Mouse (Mus musculus) hindbrain, embryonic 14.5 days (tissue): Measurements from ENCODE around the gene Atp8b4. TPM values are rescaled to one million over a fixed set of nuclear protein-coding genes. Genes with fewer than 3 reads are reported as not detected.
"Not testable (repeated sequence)": the region's sequence is repeated elsewhere in the genome, so short reads cannot be mapped to it uniquely, and the experiment has no call there.

Experiments used
- ATAC-seq: fragments of 200-750 bp; cut with Nextera tagmentation; 2 replicates; pipeline ENCODE4 v1.8.0; 2017; ENCODE audit warnings: moderate number of reproducible peaks, mild to moderate bottlenecking, moderate TSS enrichment, moderate library complexity; ENCODE audit not compliant: low FRiP score
- DNase-seq: peaks from one replicate; pipeline ENCODE4 v3.0.0-alpha.2; 2015; ENCODE audit warnings: low spot score
- H3K27ac ChIP-seq: fragments of 300-500 bp; sonication (generic); 2 replicates; pipeline ENCODE4 v1.5.1; 2014; ENCODE audit warnings: mild to moderate bottlenecking, moderate library complexity
- H3K27me3 ChIP-seq: fragments of 300-500 bp; sonication (generic); 2 replicates; pipeline ENCODE4 v1.6.1; 2014; ENCODE audit warnings: mild to moderate bottlenecking, low read length, mixed read lengths; ENCODE audit not compliant: control insufficient read depth, insufficient read depth
- H3K36me3 ChIP-seq: fragments of 300-500 bp; sonication (generic); replicated peaks from 2 replicates; pipeline ENCODE4 v1.6.1; 2014; ENCODE audit not compliant: control insufficient read depth, insufficient read depth
- H3K4me1 ChIP-seq: fragments of 300-500 bp; sonication (generic); replicated peaks from 2 replicates; pipeline ENCODE4 v1.6.1; 2014; ENCODE audit warnings: antibody characterized with exemption, low read length, mixed read lengths; ENCODE audit not compliant: control insufficient read depth, insufficient read depth
- H3K4me2 ChIP-seq: fragments of 300-500 bp; sonication (generic); replicated peaks from 2 replicates; pipeline ENCODE4 v1.6.1; 2014; ENCODE audit warnings: mild to moderate bottlenecking, moderate library complexity
- H3K4me3 ChIP-seq: fragments of 300-500 bp; sonication (generic); replicated peaks from 2 replicates; pipeline ENCODE4 v1.5.1; 2014; ENCODE audit warnings: mild to moderate bottlenecking, low read length
- H3K9ac ChIP-seq: fragments of 300-500 bp; sonication (generic); 2 replicates; pipeline ENCODE4 v1.6.1; 2014
- H3K9me3 ChIP-seq: fragments of 300-500 bp; sonication (generic); 2 replicates; pipeline ENCODE4 v1.6.1; 2016; ENCODE audit warnings: low read length; ENCODE audit not compliant: control insufficient read depth
- WGBS: fragments of 180-500 bp; shearing (Covaris S2); extraction: QIAGEN DNeasy Blood & Tissue Kit; methylation state at CpG from one replicate; pipeline ENCODE4 v1.1.7; 2014; 5-methylcytosine and 5-hydroxymethylcytosine counted together
- polyA plus RNA-seq: library from polyadenylated mRNA; unstranded; fragments of >200 nt; fragmentation: Nextera tagmentation; extraction: Ambion mirVana; gene quantifications from 2 replicates; pipeline ENCODE4 v1.2.1, GENCODE M21; 2014

Atp8b4 gene
- polyA plus RNA-seq, 1 experiment from 2014 or later: 0.08 TPM

- H3K4me1 ChIP-seq, DNase-seq, H3K27me3 ChIP-seq, H3K9ac ChIP-seq, H3K4me2 ChIP-seq, ATAC-seq, H3K36me3 ChIP-seq, H3K4me3 ChIP-seq, H3K27ac ChIP-seq, H3K9me3 ChIP-seq: not testable (repeated sequence)
- WGBS: 50% methylated on average over 2 of the region's 2 CpGs
These were observed 42.7 kb downstream of the Atp8b4 start for GRCm38 (mm10) chr2:126457759-126458158.

GRCm38 (mm10) chr2:126450937-126451302 is 49.6 kb downstream of the Atp8b4 start:
- H3K4me3 ChIP-seq: no peak overlapping the region
- H3K27me3 ChIP-seq: no peaks in the 10 kb centered on the region
- no peaks in the 10 kb centered on the region for H3K9me3 ChIP-seq
- H3K4me2 ChIP-seq: no peak overlapping the region; the same call in 1 of the 2 replicates
- DNase-seq (no peak), ATAC-seq (peak; percentile 48; the same call in 1 of the 2 replicates)
- no peaks in the 10 kb centered on the region for H3K4me1 ChIP-seq
- H3K27ac ChIP-seq: peak overlapping the region; percentile 40; the same call in 1 of the 2 replicates
- WGBS: 46% methylated on average over 7 of the region's 7 CpGs
- no peaks in the 10 kb centered on the region for H3K36me3 ChIP-seq
- H3K9ac ChIP-seq: no peak overlapping the region

GRCm38 (mm10) chr2:126450210-126450936 is 50.1 kb downstream of the Atp8b4 start:
- Histone ChIP-seq H3K9me3 (no peaks in the 10 kb centered on the region), H3K9ac (no peak overlapping the region), H3K36me3 (no peaks in the 10 kb centered on the region), H3K4me3 (no peak overlapping the region), H3K27ac (peak overlapping the region; percentile 40; the same call in 1 of the 2 replicates), H3K4me1 (no peaks in the 10 kb centered on the region), H3K27me3 (no peaks in the 10 kb centered on the region), H3K4me2 (no peak overlapping the region; the same call in 1 of the 2 replicates)
- peak; percentile 81 for DNase-seq
- ATAC-seq: peak; percentile 96
- WGBS: 44% methylated on average over 14 of the region's 14 CpGs

- ATAC-seq (no peak), DNase-seq (no peak)
- no peak overlapping the region for H3K9ac ChIP-seq
- H3K9me3 ChIP-seq: no peaks in the 10 kb centered on the region
- H3K4me2 ChIP-seq: no peak overlapping the region
- no peak overlapping the region for H3K27ac ChIP-seq
- no peaks in the 10 kb centered on the region for H3K4me1 ChIP-seq
- H3K4me3 ChIP-seq: no peak overlapping the region
- H3K36me3 ChIP-seq: no peaks in the 10 kb centered on the region
- H3K27me3 ChIP-seq: no peaks in the 10 kb centered on the region
- 85% methylated on average over 6 of the region's 6 CpGs for WGBS
These were observed 55.4 kb downstream of the Atp8b4 start for GRCm38 (mm10) chr2:126445039-126445438.

GRCm38 (mm10) chr2:126441586-126441985 is 58.9 kb downstream of the Atp8b4 start:
- Histone ChIP-seq H3K4me2 (no peak overlapping the region), H3K27me3 (no peaks in the 10 kb centered on the region), H3K4me1 (no peaks in the 10 kb centered on the region), H3K27ac (no peak overlapping the region), H3K9me3 (no peaks in the 10 kb centered on the region), H3K36me3 (no peaks in the 10 kb centered on the region), H3K4me3 (no peak overlapping the region), H3K9ac (no peak overlapping the region)
- no peak for DNase-seq
- ATAC-seq: no peak
- WGBS: 75% methylated on average over 4 of the region's 4 CpGs

- Histone ChIP-seq H3K27ac (no peak overlapping the region), H3K36me3 (no peaks in the 10 kb centered on the region), H3K27me3 (no peaks in the 10 kb centered on the region), H3K4me1 (no peaks in the 10 kb centered on the region), H3K9ac (no peak overlapping the region), H3K4me2 (no peak overlapping the region), H3K9me3 (no peaks in the 10 kb centered on the region), H3K4me3 (no peak overlapping the region)
- WGBS: 84% methylated on average over 1 of the region's 1 CpGs
- DNase-seq (no peak), ATAC-seq (no peak)
These were observed 65.8 kb downstream of the Atp8b4 start for GRCm38 (mm10) chr2:126434712-126435111.

- H3K4me3 ChIP-seq: no peak overlapping the region
- no peaks in the 10 kb centered on the region for H3K9me3 ChIP-seq
- no peak overlapping the region for H3K4me2 ChIP-seq
- DNase-seq (no peak), ATAC-seq (no peak)
- WGBS: 91% methylated on average over 9 of the region's 9 CpGs
- H3K27me3 ChIP-seq: no peaks in the 10 kb centered on the region
- no peaks in the 10 kb centered on the region for H3K36me3 ChIP-seq
- H3K9ac ChIP-seq: no peak overlapping the region
- H3K27ac ChIP-seq: no peak overlapping the region
- no peaks in the 10 kb centered on the region for H3K4me1 ChIP-seq
These were observed 66.2 kb downstream of the Atp8b4 start for GRCm38 (mm10) chr2:126434305-126434704.

- 74% methylated on average over 9 of the region's 9 CpGs for WGBS
These were observed 67.9 kb downstream of the Atp8b4 start for GRCm38 (mm10) chr2:126432481-126433066.

GRCm38 (mm10) chr2:126429282-126429681 is 71.2 kb downstream of the Atp8b4 start:
- Histone ChIP-seq H3K4me1 (no peaks in the 10 kb centered on the region), H3K27me3 (no peaks in the 10 kb centered on the region), H3K27ac (no peak overlapping the region), H3K36me3 (no peaks in the 10 kb centered on the region), H3K9ac (no peak overlapping the region), H3K4me3 (no peak overlapping the region), H3K9me3 (no peaks in the 10 kb centered on the region), H3K4me2 (no peak overlapping the region)
- WGBS: 17% methylated on average over 3 of the region's 3 CpGs
- ATAC-seq: peak; percentile 79
- DNase-seq: peak; percentile 80

More at GRCm38 (mm10) chr2:126432481-126433066, 67.9 kb downstream of the Atp8b4 start:
- no peak for ATAC-seq
- H3K9me3 ChIP-seq: no peaks in the 10 kb centered on the region
- no peak for DNase-seq
- H3K27me3 ChIP-seq: no peaks in the 10 kb centered on the region
- no peaks in the 10 kb centered on the region for H3K36me3 ChIP-seq
- no peak overlapping the region for H3K27ac ChIP-seq
- no peak overlapping the region for H3K4me3 ChIP-seq
- no peak overlapping the region for H3K4me2 ChIP-seq
- no peak overlapping the region for H3K9ac ChIP-seq
- H3K4me1 ChIP-seq: no peaks in the 10 kb centered on the region
